Mouse (Mus musculus) liver, adult 2 months (tissue): ENCODE results near the gene Fam71a. TPM values are rescaled to one million over a fixed set of nuclear protein-coding genes. Genes with fewer than 3 reads are reported as not detected.

Experiments used
- DNase-seq: peaks from one replicate; pipeline ENCODE4 v3.0.0-alpha.2; 2011; ENCODE audit warnings: low read depth, low spot score; ENCODE audit errors: extremely low read depth
- H3K27ac ChIP-seq: fragments of 200-500 bp; replicated peaks from 2 replicates; pipeline ENCODE4 v1.5.1; 2012; ENCODE audit warnings: low read depth, mild to moderate bottlenecking, control low read depth, inconsistent platforms, low read length; ENCODE audit not compliant: insufficient read depth
- H3K27me3 ChIP-seq: fragments of 200-500 bp; 2 replicates; pipeline ENCODE4 v1.6.1; 2012; ENCODE audit warnings: mild to moderate bottlenecking, moderate library complexity, low read length, inconsistent platforms; ENCODE audit not compliant: control insufficient read depth, insufficient read depth
- H3K36me3 ChIP-seq: fragments of 200-500 bp; 2 replicates; pipeline ENCODE4 v1.6.1; 2012; ENCODE audit warnings: low read length, inconsistent platforms; ENCODE audit not compliant: control insufficient read depth, insufficient read depth
- H3K4me1 ChIP-seq: fragments of 200-500 bp; 2 replicates; pipeline ENCODE4 v1.6.1; 2011; ENCODE audit warnings: low read length; ENCODE audit not compliant: control insufficient read depth, insufficient read depth
- H3K4me3 ChIP-seq: fragments of 200-500 bp; 2 replicates; pipeline ENCODE4 v1.5.1; 2011; ENCODE audit warnings: low read depth, mild to moderate bottlenecking, control low read depth, low read length, moderate library complexity; ENCODE audit not compliant: insufficient read depth
- H3K79me2 ChIP-seq: fragments of 200-500 bp; 2 replicates; pipeline ENCODE4 v1.6.1; 2012; ENCODE audit warnings: inconsistent platforms, mild to moderate bottlenecking, low read length, moderate library complexity; ENCODE audit not compliant: control insufficient read depth, insufficient read depth
- H3K9ac ChIP-seq: fragments of 200-500 bp; 2 replicates; pipeline ENCODE4 v1.6.1; 2012; ENCODE audit warnings: low read depth, mild to moderate bottlenecking, control low read depth, inconsistent platforms, low read length
- CTCF ChIP-seq: fragments of 200-500 bp; IDR thresholded peaks from 2 replicates; pipeline ENCODE4 v1.5.1; 2011; ENCODE audit warnings: low read depth, low read length, control low read depth
- POLR2A ChIP-seq: fragments of 200-500 bp; IDR thresholded peaks from 2 replicates; pipeline ENCODE4 v1.6.1; 2011; ENCODE audit warnings: low read length, control low read depth; ENCODE audit not compliant: insufficient read depth; ENCODE audit errors: extremely low read depth
- WGBS: fragments of 180-500 bp; shearing (Covaris S2); methylation state at CpG from one replicate; pipeline ENCODE4 v1.1.7; 2018; 5-methylcytosine and 5-hydroxymethylcytosine counted together
- polyA plus RNA-seq: library from polyadenylated mRNA; depleted of rRNA; stranded (reverse); fragments of >200 nt; gene quantifications from 2 replicates; pipeline ENCODE4 v1.2.3, GENCODE M21; 2012
- total RNA-seq: library from RNA; depleted of rRNA; stranded (reverse); fragments of >200 nt; gene quantifications from 2 replicates; pipeline ENCODE4 v1.2.3, GENCODE M21; 2014

The Fam71a gene
- total and polyA plus RNA-seq, 2 experiments = not detected

GRCm38 (mm10) chr1:191138436-191138835 is 26.2 kb downstream of the Fam71a start:
- no peak for DNase-seq
- H3K27me3 ChIP-seq = no peaks in the 10 kb centered on the region
- TF ChIP-seq POLR2A (no peak), CTCF (no peak)
- H3K36me3 ChIP-seq = no peaks in the 10 kb centered on the region
- H3K9ac ChIP-seq = no peak overlapping the region
- no peak overlapping the region for H3K4me3 ChIP-seq
- H3K79me2 ChIP-seq = no peaks in the 10 kb centered on the region
- no peak overlapping the region for H3K27ac ChIP-seq
- 89% methylated on average over 4 of the region's 4 CpGs for WGBS
- H3K4me1 ChIP-seq = no peaks in the 10 kb centered on the region

- Histone ChIP-seq H3K27me3 (no peaks in the 10 kb centered on the region), H3K4me1 (no peaks in the 10 kb centered on the region), H3K36me3 (no peaks in the 10 kb centered on the region), H3K4me3 (no peak overlapping the region), H3K27ac (no peak overlapping the region), H3K79me2 (no peaks in the 10 kb centered on the region), H3K9ac (no peak overlapping the region)
- 72% methylated on average over 4 of the region's 4 CpGs for WGBS
- no peak for DNase-seq
- no peak for TF ChIP-seq CTCF
- no peak for TF ChIP-seq POLR2A
Observed at GRCm38 (mm10) chr1:191135406-191135805, 29.2 kb downstream of the Fam71a start.

- no peak for DNase-seq
- TF ChIP-seq CTCF (no peak), POLR2A (no peak)
- no peak overlapping the region for H3K9ac ChIP-seq
- H3K27me3 ChIP-seq = no peaks in the 10 kb centered on the region
- no peaks in the 10 kb centered on the region for H3K79me2 ChIP-seq
- 65% methylated on average over 5 of the region's 5 CpGs for WGBS
- no peak overlapping the region for H3K27ac ChIP-seq
- H3K36me3 ChIP-seq = no peaks in the 10 kb centered on the region
- H3K4me1 ChIP-seq = no peaks in the 10 kb centered on the region
- no peak overlapping the region for H3K4me3 ChIP-seq
Observed at GRCm38 (mm10) chr1:191132934-191133333, 31.7 kb downstream of the Fam71a start.

GRCm38 (mm10) chr1:191132240-191132639 is 32.4 kb downstream of the Fam71a start:
- no peak for DNase-seq
- Histone ChIP-seq H3K27ac (no peak overlapping the region), H3K9ac (no peak overlapping the region), H3K4me3 (no peak overlapping the region), H3K4me1 (no peaks in the 10 kb centered on the region), H3K36me3 (no peaks in the 10 kb centered on the region), H3K27me3 (no peaks in the 10 kb centered on the region), H3K79me2 (no peaks in the 10 kb centered on the region)
- 80% methylated on average over 5 of the region's 5 CpGs for WGBS
- TF ChIP-seq POLR2A (no peak), CTCF (no peak)

GRCm38 (mm10) chr1:191131692-191132091 is 32.9 kb downstream of the Fam71a start:
- Histone ChIP-seq H3K9ac (no peak overlapping the region), H3K79me2 (no peaks in the 10 kb centered on the region), H3K27ac (no peak overlapping the region), H3K4me3 (no peak overlapping the region), H3K27me3 (no peaks in the 10 kb centered on the region), H3K4me1 (no peaks in the 10 kb centered on the region), H3K36me3 (no peaks in the 10 kb centered on the region)
- WGBS = 90% methylated on average over 2 of the region's 2 CpGs
- no peak for DNase-seq
- TF ChIP-seq CTCF (no peak), POLR2A (no peak)

GRCm38 (mm10) chr1:191125811-191126638 is 38.6 kb downstream of the Fam71a start:
- H3K4me1 ChIP-seq = peaks cover 1% of the 10 kb centered on the region; the same call in 1 of the 2 replicates
- H3K36me3 ChIP-seq = no peaks in the 10 kb centered on the region
- H3K27me3 ChIP-seq = no peaks in the 10 kb centered on the region
- H3K9ac ChIP-seq = peak overlapping the region; percentile 32; the same call in 1 of the 2 replicates
- no peak overlapping the region for H3K27ac ChIP-seq
- H3K79me2 ChIP-seq = no peaks in the 10 kb centered on the region
- peak overlapping the region; percentile 13; the same call in 1 of the 2 replicates for H3K4me3 ChIP-seq
- DNase-seq = peak; percentile 24
- TF ChIP-seq POLR2A (no peak), CTCF (peak; percentile 90)
- 15% methylated on average over 38 of the region's 38 CpGs for WGBS
